Mouse (Mus musculus) stomach, postnatal 0 days (tissue): ENCODE data around the gene Eif3i. TPM values are rescaled to one million over a fixed set of nuclear protein-coding genes. Genes with fewer than 3 reads are reported as not detected.

Experiments used
- ATAC-seq: fragments of 200-750 bp; cut with Nextera tagmentation; 2 replicates; pipeline ENCODE4 v1.8.0; 2017; ENCODE audit not compliant: low FRiP score, low TSS enrichment
- DNase-seq: peaks from one replicate; pipeline ENCODE4 v3.0.0-alpha.2; 2016; ENCODE audit warnings: low spot score
- H3K27ac ChIP-seq: fragments of 300-500 bp; sonication (generic); replicated peaks from 2 replicates; pipeline ENCODE4 v1.5.1; 2014; ENCODE audit warnings: mild to moderate bottlenecking, control low read depth
- H3K27me3 ChIP-seq: fragments of 300-500 bp; sonication (generic); 2 replicates; pipeline ENCODE4 v1.6.1; 2014; ENCODE audit warnings: low read length; ENCODE audit not compliant: control insufficient read depth, insufficient read depth
- H3K36me3 ChIP-seq: fragments of 300-500 bp; sonication (generic); 2 replicates; pipeline ENCODE4 v1.6.1; 2014; ENCODE audit warnings: low read length, mixed read lengths; ENCODE audit not compliant: control insufficient read depth, insufficient read depth
- H3K4me1 ChIP-seq: fragments of 300-500 bp; sonication (generic); replicated peaks from 2 replicates; pipeline ENCODE4 v1.6.1; 2014; ENCODE audit warnings: antibody characterized with exemption; ENCODE audit not compliant: control insufficient read depth, insufficient read depth
- H3K4me2 ChIP-seq: fragments of 300-500 bp; sonication (generic); replicated peaks from 2 replicates; pipeline ENCODE4 v1.6.1; 2014; ENCODE audit warnings: low read depth, mild to moderate bottlenecking, control low read depth, moderate library complexity
- H3K4me3 ChIP-seq: fragments of 300-500 bp; sonication (generic); 2 replicates; pipeline ENCODE4 v1.5.1; 2014; ENCODE audit warnings: low read depth, low read length, control low read depth
- H3K9ac ChIP-seq: fragments of 300-500 bp; sonication (generic); 2 replicates; pipeline ENCODE4 v1.6.1; 2014; ENCODE audit warnings: mild to moderate bottlenecking, low read length, control low read depth, mixed read lengths
- H3K9me3 ChIP-seq: fragments of 300-500 bp; sonication (generic); 2 replicates; pipeline ENCODE4 v1.6.1; 2016; ENCODE audit warnings: low read length; ENCODE audit not compliant: control insufficient read depth
- CTCF ChIP-seq: IDR thresholded peaks from 2 replicates; pipeline ENCODE4 v1.5.1; 2016; ENCODE audit warnings: antibody characterized with exemption, low read depth, mild to moderate bottlenecking, moderate library complexity
- EP300 ChIP-seq: optimal IDR thresholded peaks from 2 replicates; pipeline ENCODE3; 2016; ENCODE audit warnings: antibody characterized with exemption
- whole genome bisulfite sequencing: fragments of 180-500 bp; shearing (Covaris S2); extraction: QIAGEN DNeasy Blood & Tissue Kit; methylation state at CpG from one replicate; pipeline ENCODE4 v1.1.7; 2014; 5-methylcytosine and 5-hydroxymethylcytosine counted together
- microRNA-seq: library from miRNA; unstranded; fragments of <30 nt; microRNA quantifications from one replicate; pipeline ENCODE4, GENCODE M21; 2016
- polyA plus RNA-seq: library from polyadenylated mRNA; unstranded; fragments of >200 nt; fragmentation: Nextera tagmentation; extraction: Ambion mirVana; gene quantifications from 2 replicates; pipeline ENCODE4 v1.2.1, GENCODE M21; 2015

Gene Eif3i
- polyA plus RNA-seq, 1 experiment from 2014 or later = 230 TPM

- no peak for DNase-seq
- Histone ChIP-seq H3K9ac (no peak overlapping the region), H3K27me3 (no peaks in the 10 kb centered on the region), H3K9me3 (no peaks in the 10 kb centered on the region), H3K36me3 (no peaks in the 10 kb centered on the region), H3K4me2 (no peak overlapping the region), H3K27ac (no peak overlapping the region), H3K4me1 (peaks cover 6% of the 10 kb centered on the region; the same call in 1 of the 2 replicates), H3K4me3 (no peak overlapping the region)
- 82% methylated on average over 4 of the region's 4 CpGs for WGBS
- TF ChIP-seq CTCF = no peak
- no peak for TF ChIP-seq EP300
- no peak for ATAC-seq
Observed at GRCm38 (mm10) chr4:129544106-129544505, 56.3 kb downstream of the Eif3i start.

- H3K9me3 ChIP-seq = no peaks in the 10 kb centered on the region
- 1% methylated on average over 44 of the region's 46 CpGs for WGBS
- H3K27me3 ChIP-seq = no peaks in the 10 kb centered on the region
- peak within 1 kb of the TSS; percentile 84 for H3K4me3 ChIP-seq
- peak within 1 kb of the TSS; percentile 86 for H3K27ac ChIP-seq
- TF ChIP-seq CTCF (peak; percentile 36; the same call in 1 of the 2 replicates), EP300 (peak; percentile 63)
- peak within 1 kb of the TSS; percentile 67 for H3K4me2 ChIP-seq
- ATAC-seq (peak; percentile 99), DNase-seq (peak; percentile 99)
- peak within 1 kb of the TSS; percentile 88 for H3K9ac ChIP-seq
- H3K4me1 ChIP-seq = peaks cover 6% of the 10 kb centered on the region; the same call in 1 of the 2 replicates
- H3K36me3 ChIP-seq = no peaks in the 10 kb centered on the region
Observed at GRCm38 (mm10) chr4:129542592-129543141, 57.8 kb downstream of the Eif3i start, which contains the start of gene Hdac1. Gene Hdac1 (minus strand): TSS chr4:129542713.

Small RNA genes lying within 50 kb of the gene (microRNA-seq; reads per million reads assigned to microRNA genes)
- not detected for gene Mir8119

Other genes starting within 250 kb of the Eif3i start
- gene Zbtb8a, start 222.5 kb downstream of the Eif3i start, polyA plus RNA-seq = 12.2 and 13.0 TPM in 2 replicates
- 0.68 and 0.72 TPM in 2 replicates for gene Zbtb8b, start 159.8 kb downstream of the Eif3i start, polyA plus RNA-seq
- 16.7 and 17.9 TPM in 2 replicates for gene Bsdc1, start 139.1 kb downstream of the Eif3i start, polyA plus RNA-seq
- 0.07 TPM in 1 of 2 replicates, not detected in the other for gene Tssk3, start 109.6 kb downstream of the Eif3i start, polyA plus RNA-seq
- gene Fam229a, start 109.5 kb downstream of the Eif3i start, polyA plus RNA-seq = 0.36 and 0.44 TPM in 2 replicates
- gene Marcksl1, start 87.1 kb downstream of the Eif3i start, polyA plus RNA-seq = 153 and 174 TPM in 2 replicates
- 110 TPM in 2 replicates for gene Hdac1, start 57.9 kb downstream of the Eif3i start, polyA plus RNA-seq
- 1.7 and 1.9 TPM in 2 replicates for gene Lck, start 27.0 kb downstream of the Eif3i start, polyA plus RNA-seq
- gene Fam167b, start 22.1 kb downstream of the Eif3i start, polyA plus RNA-seq = 1.2 and 1.9 TPM in 2 replicates
- 168 and 169 TPM in 2 replicates for gene Tmem234, start within 50 bp of the Eif3i start, polyA plus RNA-seq
- gene Dcdc2b, start 13.6 kb upstream of the Eif3i start, polyA plus RNA-seq = 0.65 and 0.75 TPM in 2 replicates
- 15.8 and 16.1 TPM in 2 replicates for gene Iqcc, start 18.5 kb upstream of the Eif3i start, polyA plus RNA-seq
- 34.2 and 40.2 TPM in 2 replicates for gene Ccdc28b, start 23.3 kb upstream of the Eif3i start, polyA plus RNA-seq
- 23.5 and 23.6 TPM in 2 replicates for gene Txlna, start 40.4 kb upstream of the Eif3i start, polyA plus RNA-seq
- 5.7 and 6.8 TPM in 2 replicates for gene Kpna6, start 72.1 kb upstream of the Eif3i start, polyA plus RNA-seq
- 4.5 and 5.4 TPM in 2 replicates for gene Tmem39b, start 96.2 kb upstream of the Eif3i start, polyA plus RNA-seq
- gene Khdrbs1, start 141.7 kb upstream of the Eif3i start, polyA plus RNA-seq = 37.7 and 38.6 TPM in 2 replicates
- 270 and 275 TPM in 2 replicates for gene Ptp4a2, start 210.6 kb upstream of the Eif3i start, polyA plus RNA-seq